Mouse (Mus musculus): ENCODE results near the gene Asgr2.
A peak's percentile ranks its signal among the peaks of the same experiment; 100 is the strongest.
"Not testable (repeated sequence)": the region's sequence is repeated elsewhere in the genome, so short reads cannot be mapped to it uniquely, and the experiment has no call there.

Asgr2 gene

DNA sequence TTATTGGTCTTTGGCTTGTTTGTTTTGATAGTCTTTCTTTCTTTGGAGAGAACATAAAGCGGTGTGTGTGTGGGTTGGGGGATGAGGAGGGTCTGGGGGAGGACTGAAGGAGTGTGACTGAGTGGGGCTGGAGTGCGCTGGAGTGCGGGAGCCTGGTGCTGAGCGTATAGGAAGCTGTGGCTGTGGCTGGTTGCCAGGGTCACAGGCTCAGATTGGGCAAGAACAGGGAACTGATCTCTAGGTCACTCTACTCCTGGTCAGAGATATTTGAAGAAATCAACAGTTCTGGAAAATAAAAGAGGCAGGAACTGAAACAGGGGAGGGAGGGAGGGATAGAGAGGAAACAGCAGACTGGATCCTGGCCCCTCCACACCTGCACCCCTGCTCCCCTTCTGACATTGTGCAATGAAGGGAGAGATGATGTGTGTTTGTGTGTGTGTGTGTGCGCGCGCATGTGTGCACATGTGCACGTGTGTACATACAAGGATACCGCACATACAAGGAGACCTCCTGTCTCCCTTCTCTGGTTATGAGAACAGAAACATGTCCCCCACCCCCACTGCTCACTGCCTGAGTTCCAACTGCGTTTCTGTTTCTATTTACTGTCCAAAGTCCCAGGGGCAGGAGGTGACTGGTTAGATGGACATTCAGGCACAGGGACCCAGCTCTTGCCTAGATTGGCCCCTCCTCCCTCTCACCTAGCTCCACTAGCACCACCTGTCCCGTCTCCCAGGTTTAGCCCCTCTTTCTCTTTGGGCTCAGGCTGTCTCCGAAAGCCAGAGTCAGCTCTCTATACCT lies at the start of gene Asgr2:
TSS of gene Asgr2 (plus strand) at position 659 of the 798 bp plus-strand sequence.
- DNase-seq (ENCODE audit: low spot score in 2 of 2) = no peak

DNA sequence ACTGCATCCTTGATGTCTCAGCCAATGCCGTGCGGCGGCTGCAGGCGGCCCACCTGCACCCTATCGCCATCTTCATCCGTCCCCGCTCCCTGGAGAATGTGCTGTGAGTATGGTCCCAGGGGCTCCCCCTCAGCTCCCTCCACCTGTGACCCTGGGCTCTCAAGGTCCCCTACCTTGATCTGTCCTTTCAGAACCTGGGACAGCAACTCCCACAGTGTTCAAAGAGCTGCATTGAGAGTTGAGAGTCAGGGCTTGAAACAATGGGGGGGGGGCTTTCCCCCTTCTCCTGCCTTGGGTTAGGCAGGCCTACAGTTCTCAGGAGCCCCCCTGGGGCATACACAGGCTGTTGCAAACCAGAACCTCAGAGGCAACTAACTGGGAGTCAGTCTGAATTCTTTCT lies 48.8 kb upstream of the Asgr2 start:
- no peak for DNase-seq (ENCODE audit: low spot score in 2 of 2)

DNA sequence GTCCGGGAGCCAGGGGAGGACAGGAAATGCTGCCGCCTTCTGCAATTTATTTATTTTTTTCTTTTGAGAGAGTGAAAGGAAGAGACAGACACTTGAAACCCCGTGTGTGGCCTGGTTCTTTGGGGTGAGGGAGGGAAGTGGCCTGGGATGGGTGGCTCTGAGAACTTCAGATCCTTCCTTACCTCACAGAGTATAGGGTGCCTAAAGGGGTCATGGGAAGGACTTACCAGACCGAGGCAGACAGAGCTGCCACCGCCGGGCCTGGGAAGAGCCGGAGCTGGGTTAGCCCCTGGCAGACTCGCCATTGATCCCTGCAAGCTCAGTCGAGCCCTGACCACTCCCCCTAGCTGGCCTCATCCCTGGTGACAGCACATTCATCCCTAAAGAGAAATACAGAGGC lies 47.0 kb upstream of the Asgr2 start:
- no peak for DNase-seq (ENCODE audit: low spot score in 2 of 2)

DNA sequence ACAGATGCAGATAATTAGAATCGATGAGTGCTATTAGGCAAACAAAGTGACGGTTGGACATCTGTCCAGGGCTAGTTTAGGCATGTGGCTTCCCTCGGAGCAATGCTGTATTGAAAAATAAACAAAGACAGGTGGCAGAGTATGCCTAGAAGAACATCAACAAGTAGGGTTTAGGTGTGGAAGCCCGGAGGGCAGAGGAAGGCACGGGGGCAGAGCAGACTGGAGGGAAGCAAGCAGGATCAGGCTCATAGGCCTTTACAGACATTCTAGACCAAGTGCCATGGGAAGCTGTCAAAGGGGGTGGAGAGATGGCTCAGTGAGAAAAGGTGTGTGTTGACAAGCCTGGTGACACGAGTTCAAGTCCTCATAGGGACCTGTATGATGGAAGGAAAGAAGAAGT lies 43.1 kb upstream of the Asgr2 start:
- DNase-seq (ENCODE audit: low spot score in 2 of 2) = peak in 1 of 2 experiments; percentile 52

DNA sequence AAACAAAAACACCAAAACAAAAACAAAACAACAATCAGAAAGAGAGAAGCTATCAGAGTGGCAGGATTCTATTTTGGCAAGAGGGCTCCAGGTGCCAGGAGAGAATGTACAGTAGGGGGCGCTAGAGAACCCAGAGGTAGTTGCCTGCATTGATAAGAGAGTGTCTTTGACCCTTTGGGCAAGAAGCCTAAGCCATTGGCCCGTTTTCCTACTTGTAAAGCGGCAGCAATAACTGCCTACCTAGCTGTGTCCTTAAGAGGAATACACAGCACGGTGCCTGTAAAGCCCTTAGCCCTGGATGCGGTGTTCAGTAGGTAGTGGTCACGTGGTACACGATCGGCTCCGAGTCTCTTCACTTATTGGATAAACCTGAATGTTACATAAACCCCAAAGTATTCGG lies 42.6 kb upstream of the Asgr2 start:
- DNase-seq (ENCODE audit: low spot score in 2 of 2) = peak in 1 of 2 experiments; percentile 66

DNA sequence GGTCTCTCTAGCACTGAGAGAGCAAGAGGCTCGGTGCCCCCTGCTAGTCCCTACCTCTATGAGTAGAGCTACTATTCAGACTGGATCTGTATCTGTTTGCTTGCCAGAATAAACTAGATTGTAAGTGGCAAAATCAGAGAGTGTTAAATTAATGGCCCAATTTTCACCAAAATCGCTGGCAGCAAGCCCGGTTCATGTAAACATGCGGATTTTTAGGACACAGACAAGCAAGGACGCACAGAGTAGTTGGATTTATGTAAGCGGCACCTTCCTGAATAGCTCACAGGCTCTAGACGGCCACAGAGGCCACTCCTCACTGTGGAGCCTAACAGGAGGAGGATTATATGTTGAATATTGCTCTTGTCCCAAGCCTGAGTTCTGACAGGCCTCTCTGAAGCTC lies 39.3 kb upstream of the Asgr2 start:
- DNase-seq (ENCODE audit: low spot score in 2 of 2) = no peak

DNA sequence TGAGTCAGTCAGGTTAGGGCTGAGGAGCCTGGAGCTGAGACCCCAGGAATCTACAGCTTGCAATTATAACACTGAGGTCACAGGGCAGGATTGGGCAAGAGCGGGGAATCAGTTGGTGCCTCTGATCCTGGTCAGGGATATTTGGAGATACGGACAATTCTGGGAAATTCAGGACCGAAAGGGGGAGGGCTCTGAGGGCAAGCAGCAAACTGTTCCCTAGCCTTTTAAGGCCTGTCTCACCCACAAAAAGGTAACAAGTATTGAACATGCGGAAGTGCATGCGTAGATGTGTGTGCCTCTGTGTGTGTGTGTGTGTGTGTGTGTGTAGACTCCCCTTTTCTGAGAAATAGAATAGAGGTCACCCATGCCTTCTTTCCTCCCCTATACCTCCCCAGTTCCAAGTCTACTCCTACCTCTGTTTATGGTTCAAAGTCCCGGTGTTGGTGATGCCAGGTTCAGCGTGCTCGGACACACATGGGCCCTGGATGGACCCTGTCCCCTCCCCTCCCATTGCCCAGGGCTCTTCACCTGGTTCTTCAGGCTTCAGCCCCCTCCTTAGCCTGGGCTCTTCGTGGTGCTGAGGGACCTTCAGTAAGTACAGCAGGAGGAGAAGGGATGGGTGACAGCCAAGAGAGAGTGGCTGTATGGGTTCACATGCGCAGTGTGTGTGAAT lies 38.4 kb upstream of the Asgr2 start, which contains the start of gene Asgr1:
TSS of gene Asgr1 (plus strand) at position 188 of the 673 bp plus-strand sequence.
- DNase-seq (ENCODE audit: low spot score in 2 of 2) = no peak

DNA sequence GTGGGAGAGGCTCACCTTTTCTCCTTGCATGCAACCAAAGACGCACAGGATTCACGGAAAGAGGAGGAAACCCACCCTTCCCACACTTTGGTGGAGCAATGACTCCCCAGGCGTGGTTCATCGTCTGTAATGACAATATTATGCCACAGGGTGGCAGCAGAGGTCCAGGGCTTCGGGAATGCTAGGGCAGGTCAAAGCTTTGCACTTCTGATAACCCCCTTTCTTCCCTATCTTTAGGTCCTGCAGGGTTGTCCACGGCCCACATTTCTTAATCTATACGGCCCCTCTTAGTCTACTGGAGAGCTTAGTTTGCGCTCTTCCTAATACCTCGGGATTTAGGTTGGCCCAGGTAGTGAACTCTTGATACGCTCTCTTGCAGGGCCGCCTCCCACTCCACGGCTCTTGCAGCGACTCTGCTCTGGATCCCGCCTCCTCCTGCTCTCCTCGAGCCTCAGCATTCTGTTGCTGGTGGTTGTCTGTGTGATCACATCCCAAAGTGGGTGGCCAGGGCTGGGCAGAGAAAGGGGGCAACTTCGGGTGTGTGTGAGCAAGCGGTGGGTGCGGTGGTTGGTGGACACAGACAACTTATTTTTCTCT lies 36.7 kb upstream of the Asgr2 start:
- peak; percentile 75 to 92 for DNase-seq (ENCODE audit: low spot score in 2 of 2)

DNA sequence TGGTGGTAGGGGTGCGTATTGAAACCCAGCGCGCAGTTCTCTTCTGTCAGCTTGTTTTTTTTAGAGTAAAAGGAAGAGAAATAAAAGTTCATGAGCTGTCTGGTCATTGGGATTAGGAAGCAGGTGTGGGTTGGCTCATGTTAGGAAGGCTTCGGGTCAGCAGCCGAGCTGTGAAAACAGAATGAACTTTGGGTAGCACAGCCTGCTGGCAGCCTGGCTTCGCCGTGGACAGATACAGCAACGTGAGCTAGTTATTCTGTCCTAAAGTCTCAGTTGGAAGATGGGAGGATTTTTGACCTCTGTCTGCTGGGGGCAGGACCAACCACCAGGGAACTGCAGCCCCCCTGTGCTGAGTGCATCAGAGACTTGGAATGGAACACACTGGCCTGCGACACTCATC lies 34.6 kb upstream of the Asgr2 start:
- no peak for DNase-seq (ENCODE audit: low spot score in 2 of 2)

DNA sequence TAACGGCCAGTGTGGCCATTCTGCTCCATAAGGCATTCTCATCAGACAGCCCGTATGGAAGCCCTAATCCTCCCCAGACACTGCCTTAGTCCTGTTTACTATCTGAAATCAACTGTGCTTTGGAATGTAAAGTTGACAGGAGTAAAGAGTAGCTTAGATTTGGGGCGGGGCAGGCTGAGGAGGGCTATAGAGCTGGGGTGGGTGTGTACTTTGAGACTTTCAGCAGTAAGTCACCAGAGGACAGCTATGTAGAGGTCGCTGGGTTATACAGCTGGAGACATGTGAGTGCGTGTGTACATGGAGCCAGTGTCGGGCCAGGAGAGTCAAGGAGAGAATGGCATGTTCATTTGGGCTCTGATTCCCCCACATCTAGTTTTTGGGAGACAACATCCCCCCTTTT lies 32.5 kb upstream of the Asgr2 start:
- no peak for DNase-seq (ENCODE audit: low spot score in 2 of 2)

DNA sequence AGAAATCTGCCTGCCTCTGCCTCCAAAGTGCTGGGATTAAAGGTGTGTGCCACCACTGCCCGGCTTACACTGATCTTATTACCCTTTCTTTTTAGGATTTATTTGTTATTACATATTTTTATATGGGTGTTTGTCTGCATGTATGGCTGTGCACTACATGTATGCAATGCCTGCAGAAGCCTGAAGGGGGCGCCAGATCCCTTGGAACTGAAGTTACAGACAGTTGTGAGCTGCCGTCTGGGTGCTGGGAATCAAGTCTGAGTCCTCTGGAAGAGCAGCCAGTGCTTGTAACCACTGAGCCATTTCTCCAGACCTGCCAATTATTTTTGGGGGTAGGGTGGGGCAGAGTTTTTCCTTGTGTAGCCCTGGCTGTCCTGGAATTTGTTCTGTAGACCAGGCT lies 29.4 kb upstream of the Asgr2 start:
- DNase-seq (ENCODE audit: low spot score in 2 of 2) = no peak

DNA sequence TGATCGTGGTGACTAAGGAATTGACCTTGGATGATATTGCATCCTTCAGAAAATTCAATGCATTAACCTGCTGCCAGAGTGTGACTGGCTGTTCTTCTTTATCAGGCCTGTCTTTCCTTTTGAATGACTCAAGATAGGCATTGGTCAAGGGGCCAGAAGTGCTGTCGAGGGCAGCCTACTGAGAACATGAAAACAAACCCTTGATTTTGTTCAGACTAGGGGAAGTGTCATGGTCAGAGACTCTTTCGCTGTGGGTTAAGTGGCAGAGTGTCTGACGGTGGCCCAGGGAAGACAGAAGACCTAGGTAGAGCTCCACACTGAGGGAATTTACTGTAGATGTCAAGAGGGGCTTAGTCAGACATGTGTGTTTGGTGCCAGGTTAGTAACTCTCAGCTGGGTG lies 25.7 kb upstream of the Asgr2 start:
- no peak for DNase-seq (ENCODE audit: low spot score in 2 of 2)

DNA sequence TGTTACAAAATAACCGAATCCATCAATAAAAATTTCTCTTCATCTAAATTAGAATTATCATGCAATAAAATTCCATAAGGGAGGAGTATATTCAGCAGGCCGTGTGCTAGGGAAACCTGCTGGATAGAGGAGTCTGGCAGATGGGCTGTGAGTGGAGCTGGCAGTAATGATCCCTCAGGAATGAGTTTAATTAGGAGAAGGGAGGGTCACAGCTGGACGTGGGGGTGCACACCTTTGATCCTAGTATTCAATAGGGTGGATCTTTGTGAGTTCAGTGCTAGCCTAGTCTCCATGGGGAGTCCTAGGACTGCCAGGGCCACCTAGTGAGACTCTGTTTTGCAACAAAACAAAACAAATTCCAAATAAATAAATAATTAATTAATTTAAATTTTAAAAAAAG lies 24.2 kb upstream of the Asgr2 start:
- DNase-seq (ENCODE audit: low spot score in 2 of 2) = no peak

DNA sequence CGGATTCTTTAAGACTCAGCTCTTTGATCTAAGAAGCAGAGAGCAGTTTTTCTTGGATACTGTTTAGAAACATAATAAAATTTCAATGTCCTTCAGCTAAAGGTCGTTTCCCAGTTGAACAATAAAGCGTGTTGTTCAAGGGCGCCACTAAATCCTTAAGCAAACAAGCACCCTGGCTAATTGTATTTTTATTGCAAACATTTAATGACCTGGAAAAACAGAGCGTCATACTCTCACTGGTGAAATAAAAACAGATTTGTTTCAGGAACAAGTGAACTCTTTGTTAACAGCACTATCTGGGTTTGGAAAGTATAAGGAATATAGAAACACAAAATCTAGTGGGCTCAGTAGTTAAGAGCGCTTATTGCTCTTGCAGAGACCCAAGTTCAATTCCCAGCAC lies 22.4 kb upstream of the Asgr2 start:
- DNase-seq (ENCODE audit: low spot score in 2 of 2) = no peak

DNA sequence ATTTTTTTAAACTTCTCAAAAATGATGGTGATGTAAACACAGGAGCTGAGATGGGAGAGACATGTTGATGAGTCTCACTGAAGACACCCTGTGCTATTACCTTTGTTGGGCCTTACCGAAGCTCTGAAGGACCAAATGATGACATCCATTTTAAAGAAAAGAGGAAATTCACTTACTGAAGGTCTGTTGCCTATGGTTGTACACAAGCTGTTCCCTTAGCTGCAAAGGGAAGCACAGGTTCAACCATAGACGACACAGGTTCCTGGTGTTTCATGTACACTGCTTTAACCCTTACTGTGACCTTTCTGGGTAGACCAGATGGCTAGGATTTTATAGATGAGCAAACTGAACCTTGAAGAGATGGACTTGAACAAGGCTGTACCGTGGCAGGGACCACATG lies 21.8 kb upstream of the Asgr2 start:
- not testable (repeated sequence) for DNase-seq (ENCODE audit: low spot score in 2 of 2)

DNA sequence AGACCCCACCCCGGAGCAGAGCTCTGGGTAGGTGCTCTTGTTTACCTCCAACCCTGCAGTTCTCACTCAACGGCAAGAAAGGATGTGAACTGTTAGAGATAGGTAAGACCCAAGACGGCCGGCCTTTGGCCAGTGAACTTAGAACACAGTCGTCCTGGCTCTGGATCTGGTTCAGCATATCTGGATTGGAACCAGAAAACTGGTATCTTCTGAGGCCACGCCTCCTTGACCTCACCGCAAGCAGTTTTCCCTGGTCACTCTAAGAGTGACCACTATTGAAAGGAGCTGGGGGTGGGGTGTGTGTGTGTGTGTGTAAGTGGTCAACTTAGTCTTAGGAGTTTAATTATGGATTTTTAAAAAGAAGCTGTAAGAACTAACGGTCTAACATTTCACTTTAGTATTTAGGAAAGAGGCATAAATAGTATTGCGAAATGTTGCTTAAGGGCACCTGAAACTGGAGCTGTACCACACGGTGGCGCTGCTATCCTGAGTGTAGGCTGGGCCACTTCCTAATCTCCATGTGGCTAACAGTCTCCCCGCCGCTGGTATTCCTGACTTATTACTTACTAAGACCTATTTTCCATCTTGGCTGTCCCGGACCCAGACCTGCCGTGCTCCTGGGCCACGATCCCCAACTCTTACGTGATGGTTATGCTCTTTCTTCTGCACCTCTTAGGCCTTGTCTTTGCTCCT lies 17.9 kb upstream of the Asgr2 start:
- DNase-seq (ENCODE audit: low spot score in 2 of 2) = peak; percentile 70 to 87

DNA sequence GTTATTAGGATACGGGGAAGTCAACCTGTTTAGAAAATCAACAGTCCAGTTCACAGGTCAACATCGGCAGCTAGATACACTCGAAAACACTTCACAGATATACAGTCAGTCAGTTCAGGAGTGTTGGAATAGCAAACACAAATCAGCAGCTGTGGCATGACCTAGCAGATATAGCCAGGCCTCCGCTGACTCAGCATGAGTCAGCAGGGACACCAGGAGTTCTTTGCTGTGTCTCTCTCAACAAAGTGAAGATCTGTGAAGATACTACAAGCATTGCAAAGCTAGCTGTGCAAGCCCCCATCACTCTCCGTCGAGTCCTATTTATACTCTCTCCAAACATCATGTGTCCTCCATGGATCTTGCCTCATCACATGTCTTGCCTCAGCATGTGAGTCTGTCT lies 16.9 kb upstream of the Asgr2 start:
- peak in 1 of 2 experiments; percentile 32 for DNase-seq (ENCODE audit: low spot score in 2 of 2)

DNA sequence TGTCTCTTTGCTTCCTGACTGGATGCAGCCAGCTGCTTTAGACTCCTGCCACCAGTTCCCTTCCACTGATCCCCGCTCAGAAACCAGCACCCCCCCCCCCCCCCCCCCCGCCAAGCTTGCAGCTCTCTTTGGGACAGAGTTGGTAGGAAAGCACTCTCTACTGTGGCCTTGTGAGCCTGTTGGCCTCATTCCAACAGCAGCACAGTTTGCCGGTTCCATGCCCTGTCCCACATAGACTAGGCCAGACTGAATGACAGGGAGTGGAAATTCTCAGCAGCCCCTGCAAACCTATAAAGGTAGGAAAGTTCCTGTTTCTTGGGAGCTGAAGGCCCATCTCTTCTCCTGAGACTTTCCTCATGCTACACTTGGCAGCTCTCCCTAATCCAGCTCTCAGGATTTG lies 15.0 kb upstream of the Asgr2 start:
- DNase-seq (ENCODE audit: low spot score in 2 of 2) = no peak

DNA sequence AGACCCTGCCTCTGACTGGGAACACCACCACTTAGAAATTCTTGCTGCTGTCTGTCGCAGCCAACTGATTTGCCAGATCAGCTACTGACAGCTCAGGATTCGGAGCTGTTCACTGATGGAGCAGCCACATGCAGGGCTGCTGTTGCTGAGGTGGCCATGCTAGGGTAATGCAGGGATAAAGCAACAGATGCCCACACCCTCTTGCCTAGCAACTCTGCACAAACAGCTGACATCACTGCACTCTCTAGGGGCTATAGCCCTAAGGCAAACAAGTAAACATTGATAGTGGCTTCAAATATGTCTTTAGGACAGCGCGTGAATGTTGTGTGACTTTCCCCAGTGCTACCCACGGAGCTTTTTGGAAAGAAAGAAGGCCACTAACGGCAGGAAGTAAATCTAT lies 13.3 kb upstream of the Asgr2 start:
- no peak for DNase-seq (ENCODE audit: low spot score in 2 of 2)

DNA sequence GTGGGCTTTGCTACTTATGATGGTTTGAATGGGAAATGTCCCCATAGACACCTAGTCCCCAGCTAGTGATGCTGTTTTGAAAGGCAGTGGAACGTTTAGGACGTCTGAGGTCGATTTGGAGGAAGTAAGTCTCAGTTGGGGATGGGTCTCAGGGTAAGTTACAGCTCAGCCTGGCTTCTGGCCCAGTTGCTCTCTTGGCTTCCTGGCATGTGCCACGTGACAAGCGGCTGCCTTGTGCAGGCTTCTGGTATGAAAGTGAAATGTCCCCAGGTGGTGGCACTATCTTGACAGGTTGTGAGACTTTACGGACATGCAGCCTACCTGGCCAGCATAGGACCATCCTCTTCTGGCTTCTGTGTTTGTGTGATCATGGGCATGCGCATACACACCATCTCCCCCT lies 12.5 kb upstream of the Asgr2 start:
- DNase-seq (ENCODE audit: low spot score in 2 of 2) = no peak

DNA sequence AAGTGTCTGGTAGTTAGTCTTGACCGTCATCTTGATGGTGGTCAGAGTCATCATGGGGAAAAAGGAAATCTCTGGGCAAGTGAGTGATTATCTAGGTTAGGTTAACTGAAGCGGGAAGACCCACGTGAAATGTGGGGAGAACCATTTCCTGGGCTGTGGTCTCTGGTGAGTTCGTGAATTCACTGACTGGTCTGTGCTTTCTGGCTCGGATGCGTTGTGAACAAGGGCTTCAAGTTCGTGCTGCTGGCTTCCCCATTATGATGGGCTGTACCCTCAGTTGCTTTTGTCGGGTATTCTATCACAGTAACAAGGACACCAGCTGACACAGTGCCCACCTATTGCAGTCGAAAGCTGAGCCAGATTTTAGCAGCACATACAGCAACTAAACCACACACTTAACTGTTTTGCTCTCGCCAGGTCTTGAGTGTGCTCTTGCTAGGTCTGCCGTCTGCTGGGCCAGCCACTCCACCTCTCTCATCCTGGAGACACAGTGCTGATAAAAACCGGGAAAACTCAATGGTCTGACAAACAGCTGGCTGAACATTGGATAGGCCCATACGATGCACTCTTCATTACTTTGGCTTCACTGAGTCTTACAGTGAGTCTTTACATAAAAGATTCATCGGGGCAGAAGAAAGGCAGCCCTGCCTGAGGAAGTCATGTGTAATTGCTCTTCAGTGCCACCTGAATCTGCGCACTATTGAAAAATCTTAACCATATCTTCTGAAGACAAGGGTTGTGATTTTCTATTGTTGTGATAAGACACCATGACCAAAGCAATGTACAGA lies 11.4 kb upstream of the Asgr2 start:
- DNase-seq (ENCODE audit: low spot score in 2 of 2) = no peak

DNA sequence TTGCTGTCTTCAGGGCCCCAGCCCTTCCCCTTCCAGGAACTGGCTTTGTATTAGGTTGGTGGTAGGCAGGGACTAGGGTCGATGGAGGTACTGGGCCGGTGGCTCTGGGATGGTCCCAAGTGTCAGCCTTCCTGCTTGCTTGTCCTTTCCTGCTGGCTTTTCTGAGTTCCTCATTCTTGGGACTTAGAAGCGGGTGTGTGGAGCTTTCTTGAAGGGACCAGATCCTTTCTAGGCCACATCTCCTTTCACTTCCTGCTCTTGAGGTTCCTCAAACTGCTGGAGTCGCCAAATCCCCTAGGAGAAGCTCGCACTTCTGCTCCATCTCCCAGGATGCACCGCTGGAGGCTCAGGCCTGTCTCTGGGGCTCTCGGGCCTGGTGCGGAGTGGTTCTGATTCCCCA lies 7.9 kb upstream of the Asgr2 start:
- no peak for DNase-seq (ENCODE audit: low spot score in 2 of 2)
